ENCODE assay signal across 17 mouse cellular contexts in the genomic region with DNA sequence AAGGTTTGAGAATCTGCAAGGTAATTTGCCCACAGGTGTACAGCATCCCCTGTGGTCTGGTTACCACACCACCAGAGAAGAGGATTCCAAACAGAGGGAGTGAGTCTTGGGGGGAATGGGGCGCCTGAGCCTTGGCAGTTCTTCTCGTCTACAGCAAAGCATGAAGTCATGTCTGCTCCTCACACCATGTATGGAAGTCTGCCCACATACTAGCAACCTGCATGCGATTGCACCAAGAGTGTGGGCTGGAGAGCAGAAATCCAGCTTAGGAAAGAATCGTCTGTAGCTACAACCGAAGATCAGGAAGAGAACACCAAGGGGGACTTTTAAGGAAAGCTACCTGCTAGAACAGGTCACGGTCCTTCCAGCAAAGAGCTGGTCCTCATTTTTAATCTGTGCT.
"Had no signal": no experiment of that assay in that cellular context is flagged by ENCODE, and none has a peak within 500 bp of the region (broad histone marks: within the 10 kb centered on the region; RNA-seq: fewer than 3 reads in every experiment).

No protein-coding gene starts in this region.

- ATAC-seq: liver, postnatal 0 days; lung, postnatal 0 days; midbrain, embryonic 13.5 days; midbrain, embryonic 15.5 days had no signal

- H3K4me3 ChIP-seq: lung, embryonic 15.5 days; megakaryocyte, embryonic 14.5 days; midbrain, embryonic 13.5 days; midbrain, embryonic 15.5 days; neural tube, embryonic 12.5 days had no signal

- H3K27me3 ChIP-seq: midbrain, embryonic 15.5 days; neural tube, embryonic 12.5 days had no signal

- H3K36me3 ChIP-seq: lung, embryonic 15.5 days; midbrain, embryonic 13.5 days; midbrain, embryonic 15.5 days; neural tube, embryonic 12.5 days had no signal

- H3K9ac ChIP-seq: liver, postnatal 0 days; lung, embryonic 15.5 days; midbrain, embryonic 13.5 days; midbrain, embryonic 15.5 days; neural tube, embryonic 12.5 days had no signal

- H3K9me3 ChIP-seq: lung, embryonic 15.5 days; midbrain, embryonic 13.5 days; midbrain, embryonic 15.5 days; neural tube, embryonic 12.5 days had no signal

- DNase-seq: liver, postnatal 0 days; lung, adult 2 months; lung, postnatal 14 days; lung, postnatal 36 days; right cerebral cortex, postnatal 14 days; spleen, adult 18-20 months; thymus, adult 18-20 months; thymus, postnatal 14 days; thymus, postnatal 36 days had no signal

- H3K27ac ChIP-seq: lung, embryonic 15.5 days; macrophage; midbrain, embryonic 13.5 days; midbrain, embryonic 15.5 days; neural tube, embryonic 12.5 days had no signal

- H3K4me2 ChIP-seq: lung, embryonic 15.5 days; midbrain, embryonic 11.5 days; midbrain, embryonic 13.5 days; midbrain, embryonic 15.5 days; neural tube, embryonic 12.5 days had no signal
